ENCODE assay signal across 7 mouse cellular contexts in genomic region chr12:25114426-25114825, GRCm38 (mm10).
"Had no signal": no experiment of that assay in that cellular context is flagged by ENCODE, and none has a peak within 500 bp of the region (broad histone marks: within the 10 kb centered on the region; RNA-seq: fewer than 3 reads in every experiment).

No protein-coding gene starts in this region.

- DNase-seq: lung, adult 2 months; lung, postnatal 14 days; lung, postnatal 36 days; right cerebral cortex, postnatal 14 days; thymus, adult 2 months; thymus, postnatal 25 days; thymus, postnatal 4 days had no signal
